Mouse (Mus musculus) myocyte (in vitro differentiated cells): Measurements from ENCODE around the gene Dock1.

Experiments used
- CEBPB ChIP-seq: IDR thresholded peaks from 2 replicates; pipeline ENCODE4 v1.6.1; 2011; ENCODE audit warnings: mild to moderate bottlenecking, moderate library complexity; ENCODE audit not compliant: poor library complexity, insufficient read depth, severe bottlenecking
- E2F4 ChIP-seq: IDR thresholded peaks from one replicate; pipeline ENCODE4 v1.6.1; 2011; ENCODE audit warnings: mild to moderate bottlenecking, control low read depth, moderate library complexity; ENCODE audit not compliant: insufficient read depth
- MAX ChIP-seq: IDR thresholded peaks from one replicate; pipeline ENCODE4 v1.6.1; 2011; ENCODE audit warnings: low read depth, mild to moderate bottlenecking, control low read depth
- MYOD1 ChIP-seq, 3 experiments: IDR thresholded peaks; one replicate each; pipeline ENCODE4 v1.6.1; 2011; ENCODE audit warnings: control low read depth in 2 of 3, low read depth in 2 of 3, mild to moderate bottlenecking in 2 of 3, moderate library complexity in 1 of 3; ENCODE audit not compliant: insufficient read length in 2 of 3, control insufficient read depth in 1 of 3
- MYOG ChIP-seq, 3 experiments: IDR thresholded peaks; one replicate each; pipeline ENCODE4 v1.6.1; 2011; ENCODE audit warnings: control low read depth in 2 of 3, low read depth in 2 of 3, mild to moderate bottlenecking in 2 of 3; ENCODE audit not compliant: insufficient read length in 2 of 3, control insufficient read depth in 1 of 3, insufficient read depth in 1 of 3
- POLR2A ChIP-seq: IDR thresholded peaks from one replicate; pipeline ENCODE4 v1.6.1; 2011; ENCODE audit warnings: low read depth, mild to moderate bottlenecking, control low read depth, moderate library complexity; ENCODE audit not compliant: insufficient read length
- POLR2AphosphoS2 ChIP-seq: IDR thresholded peaks from one replicate; pipeline ENCODE4 v1.6.1; 2011; ENCODE audit warnings: low read depth, control low read depth; ENCODE audit not compliant: insufficient read length
- SRF ChIP-seq: IDR thresholded peaks from one replicate; pipeline ENCODE4 v1.6.1; 2011; ENCODE audit warnings: low read depth; ENCODE audit not compliant: control insufficient read depth, insufficient read length
- TCF12 ChIP-seq: IDR thresholded peaks from one replicate; pipeline ENCODE4 v1.6.1; 2011; ENCODE audit warnings: mild to moderate bottlenecking, control low read depth; ENCODE audit not compliant: poor library complexity, insufficient read depth, severe bottlenecking
- TCF3 ChIP-seq: IDR thresholded peaks from one replicate; pipeline ENCODE4 v1.6.1; 2011; ENCODE audit warnings: low read depth, control low read depth; ENCODE audit not compliant: insufficient read length

DNA sequence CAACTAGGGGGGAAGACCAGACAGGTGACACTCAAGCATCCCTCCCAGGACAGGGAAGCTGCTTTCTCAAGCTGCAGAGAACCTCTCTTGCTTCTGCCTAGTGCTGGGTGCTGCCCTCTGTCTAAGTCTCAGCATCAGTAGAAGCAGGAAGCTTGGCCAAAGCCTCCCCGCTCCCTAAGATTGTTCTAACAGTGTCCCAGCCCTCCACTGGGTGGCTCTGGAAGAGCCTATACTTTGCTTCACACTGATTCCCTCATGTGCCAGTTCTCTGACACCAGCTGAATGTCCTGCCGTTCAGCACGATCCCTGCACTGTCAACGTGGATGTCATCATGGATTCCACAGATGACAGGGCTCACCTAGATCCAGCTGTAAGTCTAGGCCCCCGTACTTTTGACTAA is 324.5 kb downstream of the Dock1 start:
- no peak for TF ChIP-seq POLR2A
- TF ChIP-seq E2F4: no peak
- no peak for TF ChIP-seq MAX
- TF ChIP-seq TCF3: no peak
- TF ChIP-seq POLR2AphosphoS2: no peak
- TF ChIP-seq TCF12: no peak
- TF ChIP-seq MYOG (IDR thresholded peaks at IDR 0.05; ENCODE audit: control insufficient read depth in 1 of 3, insufficient read depth in 1 of 3, insufficient read length in 2 of 3, low read depth in 2 of 3): no peak
- no peak for TF ChIP-seq CEBPB
- no peak for TF ChIP-seq SRF
- TF ChIP-seq MYOD1 (IDR thresholded peaks at IDR 0.05; ENCODE audit: control insufficient read depth in 1 of 3, insufficient read length in 2 of 3, low read depth in 2 of 3): no peak
